Mouse (Mus musculus) retina, postnatal 1 day (tissue): Measurements from ENCODE around the gene Sik3.

Experiments used
- DNase-seq: peaks from one replicate; pipeline ENCODE4 v3.0.0-alpha.2; 2012

The Sik3 gene

DNA sequence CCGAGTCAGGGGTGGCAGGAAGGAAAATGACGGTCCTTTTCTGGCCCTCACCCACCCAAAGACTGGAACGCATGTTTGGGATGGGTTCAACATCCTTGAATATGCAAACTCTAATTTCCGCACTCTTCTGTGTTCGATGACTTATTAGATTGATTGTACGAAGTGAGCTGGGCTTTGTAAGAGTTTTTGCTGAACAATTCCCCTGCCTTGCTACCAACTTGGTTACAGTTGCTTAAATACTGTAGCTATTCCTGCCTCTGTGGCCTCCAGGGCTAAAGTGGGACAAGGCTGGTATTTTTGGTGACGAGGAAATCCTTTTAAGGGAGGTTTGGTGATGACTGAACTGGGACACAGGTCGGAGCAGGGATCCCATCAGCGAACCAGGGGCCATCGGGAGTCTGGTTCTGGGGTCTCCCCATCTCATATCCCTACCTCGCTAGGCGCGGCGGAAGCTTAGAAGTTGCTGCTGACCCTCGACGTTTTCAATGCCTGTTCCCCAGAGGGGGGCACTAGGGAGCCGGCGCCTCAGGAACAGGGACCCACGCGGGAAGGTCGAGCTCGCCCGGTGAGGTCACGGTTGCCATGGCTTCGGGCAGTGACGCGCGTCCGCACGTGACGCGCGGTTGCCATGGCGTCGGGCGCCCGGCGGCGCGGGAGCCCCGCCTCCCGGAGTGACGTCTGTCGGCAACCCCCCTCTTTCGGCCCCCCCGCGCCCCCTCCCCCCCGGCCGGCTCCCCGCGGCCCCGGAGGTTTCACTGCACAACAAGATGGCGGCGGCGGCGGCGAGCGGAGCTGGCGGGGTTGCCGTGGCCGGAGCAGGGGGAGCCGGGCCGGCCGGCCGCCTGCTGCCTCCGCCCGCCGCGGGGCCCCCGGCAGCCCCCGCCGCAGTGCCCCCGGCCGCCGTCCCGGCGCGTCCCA lies at the start of gene Sik3, which contains the start of gene Pafah1b2:
Gene Sik3, plus strand, starts transcription at position 730 of the 918 bp plus-strand sequence.
Gene Pafah1b2, minus strand, starts transcription at position 600 of the 918 bp plus-strand sequence.
- peak; percentile 97 for DNase-seq

GRCm38 (mm10) chr9:45963577-45963976 lies 49.0 kb upstream of the Sik3 start:
- DNase-seq = no peak

DNA sequence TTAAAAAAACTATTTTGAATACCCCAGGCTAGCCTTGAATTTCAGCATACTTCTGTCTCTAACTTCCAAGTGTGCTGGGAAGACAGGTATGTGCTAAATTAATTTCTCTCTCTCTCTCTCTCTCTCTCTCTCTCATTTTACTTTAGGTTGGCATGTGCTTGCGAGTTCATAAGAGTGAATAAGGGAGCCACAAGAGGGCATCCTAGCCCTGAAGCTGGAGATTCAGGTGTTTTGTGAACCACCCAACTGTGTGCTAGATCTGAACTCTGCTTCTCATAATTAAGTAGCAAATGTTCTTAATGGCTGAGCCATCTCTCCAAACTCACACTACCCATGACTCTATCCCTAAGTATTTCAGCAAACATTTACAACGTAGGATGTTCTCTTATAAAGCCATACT lies 35.7 kb upstream of the Sik3 start:
- no peak for DNase-seq

GRCm38 (mm10) chr9:45979778-45980177 lies 32.8 kb upstream of the Sik3 start:
- no peak for DNase-seq

GRCm38 (mm10) chr9:45980611-45981010 lies 32.0 kb upstream of the Sik3 start:
- no peak for DNase-seq

- DNase-seq = no peak
Observed at GRCm38 (mm10) chr9:45981331-45981730, 31.3 kb upstream of the Sik3 start.

- DNase-seq = peak; percentile 37
Observed at GRCm38 (mm10) chr9:45983676-45984408, 28.8 kb upstream of the Sik3 start.

DNA sequence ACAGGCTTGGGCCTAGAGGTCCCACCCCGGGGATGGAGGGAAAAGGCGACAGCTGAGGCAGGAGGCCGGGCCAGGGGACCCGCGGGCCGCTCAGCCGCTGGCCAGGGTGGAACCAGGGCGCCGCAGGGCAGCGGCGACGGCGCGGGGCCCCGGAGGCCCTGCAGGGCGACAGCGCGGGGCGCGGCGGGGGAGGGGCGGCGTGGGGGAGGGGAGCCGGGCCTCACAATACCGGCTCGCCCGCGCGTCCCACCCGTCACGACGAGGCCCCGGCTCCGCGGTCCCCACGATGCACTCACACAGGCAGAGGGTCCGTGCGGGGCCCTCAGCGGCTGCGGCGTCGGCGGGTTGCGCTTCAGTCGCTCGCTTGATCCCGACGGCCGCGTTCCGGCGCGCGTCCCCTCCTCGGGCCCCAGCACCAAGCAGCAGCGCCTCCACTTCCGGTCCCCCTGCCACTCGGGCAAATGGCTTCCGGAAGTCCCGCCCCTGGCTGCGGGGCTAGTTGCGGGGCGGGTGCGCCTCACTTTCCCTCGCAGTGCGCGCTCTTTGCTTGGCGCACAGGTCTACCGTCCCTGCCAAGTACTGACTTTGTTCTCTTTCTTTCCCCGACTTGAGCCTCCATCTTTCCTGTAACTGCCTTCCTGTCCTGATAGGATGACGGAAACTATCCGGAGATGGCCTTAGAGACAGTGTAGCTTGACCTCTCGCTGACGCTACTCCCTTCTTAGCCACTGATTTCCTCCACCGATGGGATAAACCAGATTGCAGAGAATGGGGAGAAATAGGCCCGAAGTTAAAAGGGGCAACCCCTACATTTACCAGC lies 28.0 kb upstream of the Sik3 start:
- DNase-seq = peak; percentile 94

DNA sequence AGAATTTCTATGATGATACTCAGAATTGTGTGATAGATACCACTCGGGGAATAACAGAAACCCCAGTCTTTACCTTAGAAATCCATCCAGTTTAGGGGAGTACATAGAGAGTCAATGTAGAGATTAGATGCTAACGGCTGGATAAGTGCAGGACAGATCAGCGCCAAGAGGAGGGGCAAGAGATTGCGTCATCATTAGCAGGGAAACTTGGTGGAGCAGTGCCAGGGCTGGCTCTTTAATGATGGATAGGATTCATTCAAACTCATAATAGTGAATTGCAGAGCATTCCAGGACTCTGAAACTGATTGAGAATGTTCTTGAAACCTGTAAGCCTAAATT lies 27.4 kb upstream of the Sik3 start:
- DNase-seq = peak; percentile 72

DNA sequence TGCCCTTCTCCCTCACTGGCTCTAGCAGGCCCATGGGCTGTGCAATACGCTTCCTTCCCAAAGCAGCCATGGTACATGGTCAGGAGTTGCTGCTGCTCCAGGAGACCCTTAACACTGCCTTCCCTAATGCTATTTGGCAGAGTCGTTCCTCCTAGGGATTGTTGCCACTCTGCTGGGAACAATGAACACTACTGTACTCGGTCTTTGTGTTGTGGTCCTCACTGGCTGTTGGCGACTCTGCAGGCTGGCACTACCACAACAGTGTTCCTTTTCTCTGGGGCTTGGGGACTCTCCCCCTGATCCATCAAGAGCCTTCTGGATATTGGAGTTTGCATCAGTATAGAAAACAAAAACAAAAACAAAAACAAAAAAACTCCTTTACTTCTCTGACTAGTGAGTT lies 13.6 kb upstream of the Sik3 start:
- DNase-seq = peak; percentile 56

GRCm38 (mm10) chr9:46003729-46004128 lies 8.9 kb upstream of the Sik3 start:
- DNase-seq = peak; percentile 79

- DNase-seq = no peak
Observed at GRCm38 (mm10) chr9:46004529-46004928, 8.1 kb upstream of the Sik3 start.

DNA sequence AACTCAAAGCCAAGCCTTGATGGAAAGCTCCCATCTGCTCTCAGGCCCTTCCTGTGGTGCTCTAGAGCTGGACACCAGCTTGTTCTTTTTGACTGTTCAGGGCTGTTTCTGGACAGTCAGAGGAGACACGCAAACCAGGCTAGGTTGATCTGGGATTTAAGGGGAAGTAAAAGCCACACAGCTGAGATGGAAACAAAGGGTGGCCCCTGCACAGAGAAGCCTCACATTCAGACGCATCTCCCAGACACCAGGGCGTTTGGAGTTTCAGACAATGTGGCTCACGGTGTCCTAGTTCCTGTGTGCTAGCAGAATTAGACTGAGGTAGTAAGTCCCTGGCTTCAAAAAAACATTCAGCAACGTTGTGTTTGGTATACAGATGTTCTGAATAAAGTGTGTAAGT lies 6.4 kb upstream of the Sik3 start:
- no peak for DNase-seq

DNA sequence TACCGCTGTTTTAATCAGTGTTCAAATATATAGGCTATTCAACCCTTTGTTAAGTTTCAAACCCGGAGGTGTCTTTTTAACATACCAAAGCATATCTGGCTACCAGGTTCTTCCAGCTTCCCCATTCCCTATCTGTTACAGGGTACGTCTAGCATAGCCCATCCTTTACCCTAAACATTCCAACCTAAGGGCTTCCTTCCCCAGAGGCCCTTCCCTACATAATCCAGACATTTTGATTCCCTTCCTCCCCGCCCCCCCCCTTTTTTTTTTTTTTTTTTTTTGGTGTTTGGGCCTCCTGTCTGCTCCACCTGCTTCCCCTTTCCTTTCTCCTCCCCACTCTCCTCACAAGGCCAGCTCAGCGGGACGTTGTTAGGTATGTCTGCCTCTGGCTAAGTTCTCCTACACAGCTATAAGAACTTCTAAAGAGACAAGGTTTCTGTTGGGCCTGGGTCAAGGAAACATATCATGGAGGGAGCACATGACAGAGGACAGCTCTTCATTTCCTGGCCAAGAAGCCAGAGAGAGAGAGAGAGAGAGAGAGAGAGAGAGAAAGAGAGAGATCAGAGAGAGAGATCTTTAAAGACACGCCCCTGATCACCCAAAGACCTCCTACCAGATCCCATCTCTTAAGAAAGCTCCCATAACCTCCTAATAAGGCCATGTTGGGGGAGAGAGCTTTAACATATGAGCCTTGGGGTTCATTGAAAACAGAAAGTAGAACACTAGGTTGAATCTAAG lies 3.5 kb upstream of the Sik3 start:
- no peak for DNase-seq

DNA sequence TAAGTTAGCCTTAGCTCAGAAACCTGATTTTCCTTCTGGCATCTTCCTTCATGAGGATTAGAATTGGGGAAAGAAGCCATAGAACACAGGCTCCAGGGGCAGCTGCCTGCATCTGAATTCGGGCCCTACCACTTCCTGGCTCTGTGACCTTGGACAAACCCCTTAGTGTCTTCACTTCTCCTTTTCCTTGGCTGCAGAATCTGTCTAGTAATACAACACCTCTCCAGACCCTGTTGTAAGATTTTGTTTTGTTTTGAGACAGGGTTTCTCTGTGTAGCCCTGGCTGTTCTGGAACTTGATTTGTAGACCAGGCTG lies 3.0 kb upstream of the Sik3 start:
- DNase-seq = no peak

DNA sequence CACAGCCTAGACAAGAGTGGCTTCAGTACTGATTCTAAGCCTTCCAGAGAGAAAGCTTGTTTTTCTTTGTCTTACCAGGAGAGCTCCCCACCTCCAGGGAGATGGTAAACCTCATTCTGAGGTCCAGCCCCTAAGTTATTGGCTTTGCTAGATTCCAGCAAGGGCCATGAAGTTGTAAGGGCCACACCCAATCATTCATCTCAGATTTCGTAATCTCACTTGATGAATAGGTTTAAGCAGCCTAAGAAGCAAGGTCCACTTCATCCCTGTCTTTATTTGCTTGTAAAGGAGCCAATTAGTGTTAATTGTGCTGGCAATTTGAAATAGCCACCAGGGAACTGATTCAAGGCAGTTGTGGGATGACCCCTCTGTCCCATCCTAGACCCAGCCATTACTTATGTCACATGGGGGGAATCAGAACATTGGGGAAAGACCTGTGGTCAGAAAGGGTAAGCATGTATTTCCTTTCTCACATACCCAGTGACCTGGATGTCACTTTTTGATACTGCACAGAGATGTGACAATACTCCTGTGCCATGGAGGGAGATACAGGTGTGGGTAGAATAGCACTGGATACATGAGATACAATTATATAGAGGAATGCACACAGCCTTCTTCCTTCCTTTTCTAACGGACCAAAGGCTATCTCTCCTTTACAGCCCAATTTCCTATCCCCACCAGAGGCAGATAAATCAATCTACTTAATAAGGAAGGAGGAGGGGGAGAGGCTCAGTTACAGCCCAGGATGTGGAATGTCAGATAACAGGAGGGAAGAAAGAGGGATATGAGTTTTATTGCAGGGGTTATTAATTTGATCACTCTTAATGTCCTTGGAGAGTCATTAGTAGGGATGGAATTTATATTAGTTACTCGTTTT lies 1.3 kb upstream of the Sik3 start:
- no peak for DNase-seq

GRCm38 (mm10) chr9:46013009-46013586 lies 478 bp downstream of the Sik3 start:
- DNase-seq = peak; percentile 69

DNA sequence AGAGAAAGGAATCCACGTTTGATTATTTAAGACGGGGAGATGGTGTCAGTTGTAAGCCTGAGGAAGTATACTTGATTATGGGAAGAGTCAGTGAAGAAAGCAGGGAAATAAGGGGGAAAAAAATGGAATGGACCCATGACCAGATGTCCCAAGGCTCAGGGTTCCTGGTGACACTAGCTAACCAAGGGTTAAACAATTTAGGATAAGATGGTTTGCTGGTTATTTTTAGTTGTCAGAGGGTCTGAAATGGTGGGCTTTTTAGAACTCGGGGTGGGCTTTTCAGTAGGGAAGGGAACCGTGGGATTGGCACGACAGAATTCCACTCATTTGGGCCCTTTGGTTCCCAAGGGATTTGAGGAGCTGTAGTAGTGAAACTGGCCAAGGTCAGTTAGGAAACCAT lies 996 bp downstream of the Sik3 start:
- DNase-seq = no peak

DNA sequence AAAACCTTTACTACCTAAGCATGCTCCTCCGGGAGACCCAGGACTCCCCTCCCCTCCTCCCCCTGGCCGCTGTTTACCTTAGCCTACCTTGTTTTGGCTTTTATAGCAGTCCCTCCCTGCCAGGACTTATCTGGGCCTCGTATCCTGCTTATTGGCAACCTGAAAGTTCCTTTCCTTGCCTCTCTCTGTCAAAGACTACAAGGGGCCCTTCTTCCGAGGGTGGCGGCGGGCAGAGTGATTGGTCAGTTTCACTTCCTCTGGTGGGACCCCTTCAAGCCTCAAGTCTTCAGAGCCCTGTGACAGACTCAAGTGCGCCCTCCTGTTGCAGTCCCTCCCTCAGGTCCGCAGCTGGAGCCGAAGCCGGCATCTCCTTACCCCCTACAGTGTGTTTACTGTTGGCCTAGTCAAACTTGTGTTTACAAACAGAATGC lies 1.6 kb downstream of the Sik3 start:
- DNase-seq = peak; percentile 74

GRCm38 (mm10) chr9:46015081-46015551 lies 2.5 kb downstream of the Sik3 start:
- peak; percentile 35 for DNase-seq

DNA sequence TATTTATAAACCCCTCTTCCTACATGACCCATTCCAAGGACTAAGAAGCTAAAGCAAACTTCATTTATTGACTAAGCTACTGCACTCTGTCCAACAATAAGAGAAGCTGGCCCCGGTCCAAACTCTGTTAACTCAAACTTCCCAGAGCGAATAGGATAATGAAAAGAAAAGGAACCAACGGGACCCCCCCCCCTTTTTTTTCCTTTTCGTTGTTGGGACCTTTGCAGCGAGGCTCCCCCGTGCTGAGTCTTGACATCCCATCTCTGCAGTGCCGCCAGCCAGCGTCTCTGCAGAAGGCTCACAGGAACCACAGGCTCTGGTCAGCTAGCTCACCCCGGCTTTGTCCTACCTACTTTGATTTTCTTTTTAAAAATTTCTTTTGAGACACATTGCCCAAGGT lies 3.2 kb downstream of the Sik3 start:
- peak; percentile 32 for DNase-seq
